Mouse (Mus musculus) layer of hippocampus, adult 8-10 months (tissue): ENCODE data around the gene Fcrl6. TPM values are rescaled to one million over a fixed set of nuclear protein-coding genes. Genes with fewer than 3 reads are reported as not detected.

Source experiments
- DNase-seq, 2 experiments: peaks; one replicate each; pipeline ENCODE4 v3.0.0; 2022; ENCODE audit warnings: low spot score in 2 of 2
- total RNA-seq, 4 experiments: library from RNA; stranded (reverse); gene quantifications; 2 replicates each; pipeline ENCODE4 v1.2.4; 2022

The Fcrl6 gene
- total RNA-seq, 4 experiments from 2014 or later = 0.25 TPM; not detected in 3

GRCm38 (mm10) chr1:172548501-172548900, 53.9 kb downstream of the Fcrl6 start:
- DNase-seq = no peak

Other genes with a start within 250 kb of the Fcrl6 start
- 1 to 10 TPM; 8.3 to 9.0 (median 8.7) TPM for gene Pigm, start 226.0 kb downstream of the Fcrl6 start, total RNA-seq
- gene Slamf9, start 127.2 kb downstream of the Fcrl6 start, total RNA-seq = 1 to 10 TPM in 2 of 4 experiments, not detected in 2; 7.5 to 8.6 TPM
- 1 to 10 TPM; 4.1 to 6.6 (median 5.3) TPM for gene Igsf9, start 120.8 kb downstream of the Fcrl6 start, total RNA-seq
- 10 to 100 TPM; 11.7 to 21.0 (median 16.7) TPM for gene Tagln2, start 102.5 kb downstream of the Fcrl6 start, total RNA-seq
- 1 to 10 TPM; 4.7 to 7.4 (median 5.6) TPM for gene Cfap45, start 81.8 kb downstream of the Fcrl6 start, total RNA-seq
- gene Vsig8, start 46.6 kb downstream of the Fcrl6 start, total RNA-seq = under 1 TPM in 3 of 4 experiments, not detected in 1; 0.56 to 0.71 (median 0.64) TPM
- under 1 TPM in 2 of 4 experiments, not detected in 2; 0.59 to 0.92 TPM for gene Slamf8, start 12.0 kb downstream of the Fcrl6 start, total RNA-seq
- 1 to 10 TPM; 5.1 to 9.1 (median 5.9) TPM for gene Dusp23, start 30.4 kb upstream of the Fcrl6 start, total RNA-seq
- not detected for gene Crp, start 95.5 kb upstream of the Fcrl6 start, total RNA-seq